Mouse (Mus musculus) regulatory T cell (primary cell): Measurements from ENCODE around the gene Rgl3.

Experiments used
- in situ Hi-C: fragments of 300-600 bp; cut with MboI, MseI; formaldehyde crosslinking; loops from one replicate; pipeline ENCODE4 v1.15.1; 2025; ENCODE audit warnings: high pct_unique_total_duplicates

Rgl3 gene

GRCm38 (mm10) chr9:21983911-21984310, 5.3 kb downstream of the Rgl3 start:
- in situ Hi-C loops = no loop called here

GRCm38 (mm10) chr9:21978398-21979128, 10.7 kb downstream of the Rgl3 start:
- in situ Hi-C loops = loop anchor here (5.0 kb wide), 1 partner anchor 69 kb away; no protein-coding TSS in a partner anchor

DNA sequence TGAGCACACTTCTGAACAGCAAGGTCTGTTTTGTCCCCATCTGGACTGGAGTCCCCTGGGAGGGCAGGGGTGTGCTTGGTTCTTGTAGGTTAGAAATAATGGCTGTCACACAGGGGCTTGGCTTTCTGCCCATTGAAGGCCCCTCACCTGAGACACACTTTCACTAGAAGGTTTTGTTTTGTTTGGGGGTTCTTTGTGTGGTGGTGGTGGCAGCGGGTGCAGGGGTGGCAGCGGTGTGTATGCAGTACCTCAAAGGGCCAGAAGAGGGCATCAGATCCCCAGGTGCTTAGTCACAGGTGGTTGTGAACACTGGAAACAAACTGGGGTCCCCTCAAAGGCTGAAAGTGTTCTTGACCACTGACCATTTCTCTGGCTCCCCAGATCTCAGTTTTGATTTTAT, 11.3 kb downstream of the Rgl3 start:
- in situ Hi-C loops = loop anchor here (5.0 kb wide), 1 partner anchor 69 kb away; no protein-coding TSS in a partner anchor

DNA sequence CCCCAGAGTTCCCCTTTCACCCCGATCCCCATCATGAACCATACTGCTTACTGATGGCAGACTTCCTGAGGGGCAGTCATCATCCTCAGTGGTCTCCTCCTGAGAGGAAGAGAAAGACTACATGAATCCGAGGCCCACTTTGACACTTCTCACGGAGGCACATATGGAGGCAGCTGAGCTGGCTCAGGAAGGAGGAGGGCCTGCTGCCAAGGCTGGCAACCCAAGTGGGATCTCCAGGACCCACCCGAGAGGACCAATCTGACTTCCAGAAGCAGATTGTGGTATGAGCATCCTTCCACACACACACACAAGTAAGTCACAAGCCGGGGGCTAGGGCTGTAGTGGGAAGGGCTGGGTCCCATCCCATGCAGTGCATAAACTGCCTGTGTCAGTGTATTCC, 11.9 kb downstream of the Rgl3 start:
- in situ Hi-C loops = loop anchor here (5.0 kb wide), 1 partner anchor 70 kb away; no protein-coding TSS in a partner anchor

- in situ Hi-C loops = loop anchor here (5.0 kb wide), 1 partner anchor 71 kb away; no protein-coding TSS in a partner anchor
Measured at GRCm38 (mm10) chr9:21976626-21977175, 12.5 kb downstream of the Rgl3 start.

DNA sequence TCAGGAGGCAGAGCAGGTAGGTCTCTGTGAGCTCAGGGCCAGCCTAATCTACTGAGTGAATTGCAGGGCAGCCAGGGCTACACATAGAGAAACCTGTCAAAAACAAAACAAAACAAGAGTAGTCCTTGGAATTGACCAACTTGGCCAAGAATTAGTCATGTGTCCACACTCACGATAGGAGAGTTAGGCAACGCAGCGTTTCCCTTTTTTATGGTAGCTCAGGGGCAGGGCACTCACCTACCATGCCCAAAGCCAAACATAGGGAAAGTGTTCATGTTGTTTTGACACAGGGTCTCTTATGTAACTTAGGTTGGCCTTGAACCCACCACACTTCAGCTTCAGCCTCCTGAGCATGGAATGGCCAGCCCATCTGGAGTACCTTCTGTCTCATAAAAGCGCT, 19.9 kb downstream of the Rgl3 start:
- in situ Hi-C loops = no loop called here

DNA sequence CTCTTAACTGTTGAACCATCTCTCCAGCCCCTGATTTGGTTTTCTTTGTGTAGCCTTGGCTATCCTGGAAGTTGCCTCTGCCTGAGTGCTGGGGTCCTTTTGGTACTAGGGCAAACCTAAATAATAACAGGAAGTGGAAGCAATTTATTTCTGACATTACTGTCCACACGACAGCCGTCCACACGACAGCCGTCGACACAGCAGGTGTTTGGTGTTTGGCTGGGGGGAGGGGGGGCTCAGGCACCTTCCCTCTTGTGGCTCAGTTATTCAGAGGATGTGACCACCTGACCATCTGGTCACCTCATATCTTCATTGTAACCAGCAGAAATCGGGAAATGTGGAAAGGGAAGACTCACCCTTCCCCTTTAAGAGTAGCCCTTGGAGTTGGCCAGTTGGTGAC, 20.4 kb downstream of the Rgl3 start:
- in situ Hi-C loops = no loop called here

DNA sequence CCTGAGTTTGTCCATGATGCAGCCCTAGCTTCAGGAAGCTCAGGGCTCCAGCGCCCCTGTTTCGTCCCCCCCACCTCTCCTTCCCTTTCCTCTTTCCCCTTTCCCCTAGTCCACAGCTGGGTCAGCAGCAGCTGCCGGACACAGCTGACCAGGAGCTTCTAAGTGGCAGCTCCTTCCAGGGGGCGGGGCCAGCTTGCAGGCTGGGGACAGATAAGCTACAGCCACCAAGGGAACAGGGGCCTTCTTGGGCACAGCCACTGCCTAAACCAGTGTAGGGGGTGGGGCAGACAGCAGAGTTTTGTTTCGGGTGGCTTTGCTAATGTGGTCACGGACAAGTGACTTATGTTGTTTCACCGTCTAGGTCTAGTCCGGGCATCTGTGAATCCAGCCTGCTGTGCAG, 25.8 kb downstream of the Rgl3 start, which contains the start of gene Epor:
TSS of gene Epor (minus strand) at position 90 of the 400 bp plus-strand sequence.
- in situ Hi-C loops = no loop called here

DNA sequence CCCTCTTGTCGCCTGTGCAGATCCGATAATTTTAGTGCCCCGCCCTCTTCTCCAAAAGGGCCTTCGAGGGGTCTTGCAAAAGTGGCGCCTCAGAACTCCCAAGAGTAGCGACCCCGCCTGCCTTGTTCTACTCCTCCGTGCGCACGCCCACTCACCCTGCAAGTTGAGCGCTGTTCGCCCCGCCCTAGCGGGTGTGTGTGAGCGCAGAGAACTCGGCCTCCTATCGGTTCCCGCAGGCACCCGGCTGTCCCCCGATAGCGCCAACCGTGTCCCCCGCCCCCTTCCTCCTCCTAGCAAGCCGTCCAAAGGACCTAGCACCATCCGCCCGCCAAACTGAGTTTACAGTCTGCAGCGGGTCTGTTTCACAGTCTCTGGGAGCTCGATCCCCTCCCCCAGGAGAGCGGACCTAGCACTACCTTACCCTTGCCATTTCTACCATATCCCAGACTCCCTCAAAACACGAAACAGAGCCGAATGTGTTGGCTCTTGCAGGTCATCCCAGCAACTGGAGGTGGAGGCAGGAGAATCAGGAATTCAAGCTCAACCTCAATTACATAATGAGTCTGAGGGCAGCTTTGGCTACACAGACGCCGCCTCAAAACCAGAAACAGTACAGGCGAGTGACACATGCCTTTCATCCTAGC, 26.7 kb downstream of the Rgl3 start:
- in situ Hi-C loops = no loop called here

- in situ Hi-C loops = no loop called here
Measured at GRCm38 (mm10) chr9:21962010-21962409, 27.2 kb downstream of the Rgl3 start.

DNA sequence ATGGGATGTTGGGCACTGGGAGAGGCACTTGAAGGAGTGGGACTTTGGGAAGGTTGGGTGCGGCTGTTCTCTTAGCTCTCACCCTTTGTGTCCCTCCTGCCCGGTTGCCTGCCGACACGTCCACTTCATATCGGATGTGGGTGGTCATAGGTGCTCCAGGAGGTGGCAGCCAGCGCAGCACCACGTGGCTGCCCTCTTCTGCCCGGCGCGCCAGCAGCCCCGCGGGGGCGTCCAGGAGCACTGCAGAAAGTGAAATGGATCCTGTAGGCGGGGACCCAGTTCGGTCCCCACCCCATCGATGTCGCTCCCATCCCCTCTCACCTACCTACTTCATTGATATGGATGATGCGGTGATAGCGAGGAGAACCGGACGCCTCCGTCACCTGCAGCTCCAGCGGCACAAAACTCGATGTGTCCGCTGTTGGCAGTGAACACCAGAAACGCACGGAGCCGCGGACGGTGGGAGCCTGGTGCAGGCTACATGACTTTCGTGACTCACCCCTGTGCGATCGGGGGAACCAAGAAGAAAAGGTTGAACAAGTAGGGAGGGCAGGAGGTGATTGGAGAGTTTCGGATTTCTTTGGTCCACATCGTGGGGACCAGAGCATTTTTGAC, 27.8 kb downstream of the Rgl3 start:
- in situ Hi-C loops = no loop called here

- in situ Hi-C loops = no loop called here
Measured at GRCm38 (mm10) chr9:21960558-21961208, 28.6 kb downstream of the Rgl3 start.

DNA sequence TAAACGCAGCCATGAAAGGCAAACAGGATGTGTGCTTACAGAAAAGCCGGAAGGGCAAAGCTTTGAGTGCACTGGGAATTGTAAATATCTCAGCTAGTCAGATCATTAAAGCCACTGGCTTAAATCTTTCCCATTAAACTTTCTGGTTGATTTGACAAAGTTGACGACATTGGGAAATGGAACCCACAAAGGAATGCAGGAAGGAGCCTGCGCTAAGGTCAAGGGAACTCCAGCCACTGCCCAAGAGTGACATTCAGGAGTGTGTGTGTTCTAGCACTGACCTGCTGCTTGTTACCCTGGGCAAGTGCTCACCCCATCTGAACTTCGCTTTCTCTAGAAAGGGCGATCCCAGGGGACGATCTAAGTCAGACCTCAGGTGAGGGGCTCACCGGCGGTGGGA, 29.1 kb downstream of the Rgl3 start:
- in situ Hi-C loops = no loop called here

DNA sequence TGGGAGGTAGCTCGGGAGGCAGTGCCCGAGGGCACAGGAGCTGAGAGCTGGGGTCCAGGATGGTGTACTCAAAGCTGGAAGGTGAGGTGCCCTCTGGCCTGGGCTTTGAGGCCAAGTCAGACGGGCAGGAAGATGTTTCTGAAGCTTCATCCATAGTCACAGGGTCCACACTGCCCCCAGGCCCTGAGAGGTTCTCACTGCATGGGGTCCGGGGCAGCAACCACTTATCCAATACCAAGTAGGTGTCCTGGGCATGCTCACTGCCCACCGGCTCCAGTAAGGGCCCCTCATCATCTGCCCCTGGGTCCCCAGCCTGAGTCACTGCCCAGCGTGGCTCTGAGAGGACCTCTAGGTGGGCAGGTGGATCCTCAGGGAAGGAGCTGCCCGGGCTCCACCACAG, 30.0 kb downstream of the Rgl3 start:
- in situ Hi-C loops = no loop called here

- in situ Hi-C loops = no loop called here
Measured at GRCm38 (mm10) chr9:21958372-21958771, 30.9 kb downstream of the Rgl3 start.

DNA sequence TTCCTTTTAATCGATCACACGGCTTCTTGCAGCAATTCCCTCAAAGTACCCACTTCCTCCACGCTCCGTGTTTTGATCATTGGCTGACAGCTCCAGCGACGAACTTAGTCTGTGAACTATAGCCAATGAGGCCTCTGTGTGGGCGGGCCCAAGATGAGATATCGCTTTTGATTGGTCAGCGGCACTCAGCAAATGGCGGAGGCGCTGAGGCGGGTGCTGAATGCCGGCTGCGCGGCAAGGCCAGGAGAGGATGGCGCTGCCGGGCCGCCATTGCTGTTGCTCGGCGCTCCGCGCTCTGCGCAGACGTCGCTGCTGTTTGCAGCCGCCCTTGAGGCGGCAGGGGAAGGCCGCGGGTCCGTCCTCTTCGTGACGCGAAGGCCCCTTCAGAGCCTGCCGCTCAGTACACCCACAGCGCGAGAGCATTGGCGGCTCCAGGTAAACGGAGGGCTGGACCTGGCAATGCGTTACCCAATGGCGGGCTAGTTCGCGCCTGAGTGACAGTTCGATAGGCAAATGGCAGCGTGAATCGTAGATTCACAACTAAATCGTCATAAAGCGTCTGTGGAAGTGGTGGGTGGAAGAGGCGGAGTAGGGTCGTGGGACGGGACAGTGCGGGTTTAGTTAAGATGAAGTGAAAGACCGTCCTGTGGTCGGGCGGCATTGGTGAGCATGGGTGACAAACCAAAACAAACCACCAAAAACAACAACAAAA, 33.5 kb downstream of the Rgl3 start, which contains the start of gene Swsap1:
TSS of gene Swsap1 (plus strand) at position 186 of the 712 bp plus-strand sequence.
- in situ Hi-C loops = no loop called here

DNA sequence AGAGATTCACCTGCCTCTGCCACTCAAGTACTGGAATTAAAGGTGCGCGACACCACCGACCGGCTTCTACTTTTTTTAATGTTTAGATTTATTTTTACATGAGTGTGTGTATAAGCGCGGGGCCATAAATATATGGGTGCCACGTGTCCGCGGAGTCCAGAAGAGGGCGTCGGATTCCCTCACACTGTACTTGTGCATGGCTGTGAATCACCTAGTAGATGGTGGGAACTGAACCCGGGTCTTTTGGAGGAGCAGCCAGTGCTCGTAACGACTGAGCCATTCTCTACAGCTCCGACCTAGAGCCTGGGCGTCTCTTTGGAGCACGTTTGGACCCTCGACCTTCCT, 34.0 kb downstream of the Rgl3 start:
- in situ Hi-C loops = no loop called here

DNA sequence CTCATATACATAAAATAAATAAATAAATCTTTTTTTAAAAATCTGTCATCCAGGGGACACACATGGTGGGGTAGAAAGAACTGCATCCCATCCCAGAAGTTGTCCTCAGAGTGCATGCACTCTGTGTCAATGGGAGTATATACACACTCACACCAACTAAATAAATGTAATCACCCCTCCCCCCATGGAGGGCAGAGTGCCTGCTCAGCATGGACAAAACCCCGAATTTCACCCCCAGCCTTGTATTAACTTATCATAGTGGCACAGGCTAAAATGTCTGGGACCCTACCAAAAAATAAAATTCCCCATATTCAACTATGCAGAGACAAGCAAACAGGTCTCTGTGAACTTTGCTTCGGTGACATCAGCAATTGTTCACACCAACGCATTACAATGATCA, 34.6 kb downstream of the Rgl3 start:
- in situ Hi-C loops = no loop called here

DNA sequence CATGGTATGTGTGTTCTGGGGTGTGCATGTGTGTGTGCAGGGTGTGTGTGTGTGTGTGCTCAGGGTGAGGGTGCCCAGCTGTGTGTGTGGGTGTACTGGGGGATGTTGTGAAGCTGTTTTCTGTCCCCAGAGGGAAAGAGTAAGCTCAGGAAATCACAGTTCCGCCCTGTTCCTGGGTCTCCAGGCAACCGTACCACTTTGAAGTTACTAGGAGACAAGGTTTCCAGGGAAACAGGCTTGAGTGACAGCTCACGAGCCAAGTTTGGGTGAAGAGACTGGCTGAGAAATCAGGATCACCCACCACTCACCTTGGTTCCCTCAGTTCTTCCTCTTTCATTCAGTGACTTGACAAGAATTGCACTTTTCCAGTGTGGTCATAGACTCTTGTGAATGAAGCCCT, 35.6 kb downstream of the Rgl3 start:
- in situ Hi-C loops = no loop called here

- in situ Hi-C loops = no loop called here
Measured at GRCm38 (mm10) chr9:21951977-21952376, 37.3 kb downstream of the Rgl3 start.

- in situ Hi-C loops = no loop called here
Measured at GRCm38 (mm10) chr9:21950322-21950721, 38.9 kb downstream of the Rgl3 start.
